Mouse (Mus musculus) stomach, postnatal 0 days (tissue): Measurements from ENCODE around the gene Zbtb11.

Experiments
- CTCF ChIP-seq: IDR thresholded peaks from 2 replicates; pipeline ENCODE4 v1.5.1; 2016; ENCODE audit warnings: antibody characterized with exemption, low read depth, mild to moderate bottlenecking, moderate library complexity
- EP300 ChIP-seq: optimal IDR thresholded peaks from 2 replicates; pipeline ENCODE3; 2016; ENCODE audit warnings: antibody characterized with exemption

DNA sequence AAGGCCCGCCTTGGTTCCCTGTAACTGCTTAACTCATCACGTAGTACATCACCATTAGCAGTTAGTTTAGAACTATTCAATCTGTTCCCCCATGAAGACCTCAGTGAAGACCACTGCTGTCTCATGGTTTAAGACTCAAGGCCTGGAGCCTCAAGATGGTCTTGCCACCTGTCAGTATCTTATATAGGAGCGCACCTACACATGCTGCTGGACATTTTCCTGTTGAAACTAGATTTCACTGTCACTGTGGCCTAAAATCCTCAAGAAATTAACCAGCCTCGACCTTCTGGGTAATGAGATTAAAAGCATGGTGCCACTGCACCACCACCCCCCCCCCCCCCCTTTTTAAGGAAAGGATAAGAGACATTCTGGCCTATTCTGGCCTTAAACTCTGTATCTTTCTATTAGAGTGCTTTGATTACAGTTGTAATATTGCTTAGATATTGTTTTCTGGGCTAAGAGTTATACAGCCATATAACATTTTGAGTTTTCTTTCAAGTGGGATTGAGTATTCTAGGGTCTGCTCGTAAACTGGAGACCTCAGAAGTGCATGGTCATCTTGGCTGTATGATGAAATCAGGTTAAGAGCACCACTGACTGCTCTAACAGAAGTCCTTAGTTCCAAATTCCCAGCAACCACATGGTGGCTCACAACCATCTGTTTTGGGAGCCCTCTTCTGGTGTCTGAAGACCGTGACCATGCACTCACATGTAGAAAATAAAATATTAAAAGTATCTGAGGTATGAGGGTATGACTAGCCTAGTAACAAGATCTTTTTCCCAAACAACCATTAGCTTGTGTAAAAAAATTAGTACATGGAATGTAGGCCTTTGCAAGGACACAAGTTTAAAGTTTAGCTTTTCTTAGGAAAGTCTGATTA lies 1.7 kb upstream of the Zbtb11 start:
- TF ChIP-seq EP300 (no peak), CTCF (0 out of 2 replicates have a peak, but pooled peaks have one; percentile 8)
